Mouse (Mus musculus) skeletal muscle tissue, adult 2 months (tissue): ENCODE results near the gene Coq4.

Experiments used
- DNase-seq: peaks from one replicate; pipeline ENCODE4 v3.0.0-alpha.2; 2012; ENCODE audit warnings: low read depth, low spot score

The Coq4 gene

DNA sequence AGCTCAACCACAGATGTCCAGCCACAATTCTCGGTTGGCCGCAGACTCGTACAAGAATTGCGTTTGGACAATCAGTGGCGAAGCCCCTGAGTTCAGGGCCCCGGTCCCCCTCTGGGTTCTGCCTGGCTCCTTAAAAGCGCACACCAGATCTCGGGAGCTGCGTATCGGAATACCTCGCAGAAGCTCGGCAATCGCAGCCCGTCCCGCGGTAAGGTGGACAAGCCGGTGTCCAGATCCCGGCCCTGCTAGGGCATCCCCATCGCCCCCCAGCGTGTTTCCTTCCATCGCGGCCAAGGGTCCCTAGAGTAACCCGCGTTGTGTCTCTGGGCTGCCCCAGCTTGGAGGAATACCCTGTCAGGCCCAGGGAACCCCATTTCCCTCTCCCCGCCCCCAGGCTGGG, 58.3 kb downstream of the Coq4 start:
- DNase-seq = no peak

DNA sequence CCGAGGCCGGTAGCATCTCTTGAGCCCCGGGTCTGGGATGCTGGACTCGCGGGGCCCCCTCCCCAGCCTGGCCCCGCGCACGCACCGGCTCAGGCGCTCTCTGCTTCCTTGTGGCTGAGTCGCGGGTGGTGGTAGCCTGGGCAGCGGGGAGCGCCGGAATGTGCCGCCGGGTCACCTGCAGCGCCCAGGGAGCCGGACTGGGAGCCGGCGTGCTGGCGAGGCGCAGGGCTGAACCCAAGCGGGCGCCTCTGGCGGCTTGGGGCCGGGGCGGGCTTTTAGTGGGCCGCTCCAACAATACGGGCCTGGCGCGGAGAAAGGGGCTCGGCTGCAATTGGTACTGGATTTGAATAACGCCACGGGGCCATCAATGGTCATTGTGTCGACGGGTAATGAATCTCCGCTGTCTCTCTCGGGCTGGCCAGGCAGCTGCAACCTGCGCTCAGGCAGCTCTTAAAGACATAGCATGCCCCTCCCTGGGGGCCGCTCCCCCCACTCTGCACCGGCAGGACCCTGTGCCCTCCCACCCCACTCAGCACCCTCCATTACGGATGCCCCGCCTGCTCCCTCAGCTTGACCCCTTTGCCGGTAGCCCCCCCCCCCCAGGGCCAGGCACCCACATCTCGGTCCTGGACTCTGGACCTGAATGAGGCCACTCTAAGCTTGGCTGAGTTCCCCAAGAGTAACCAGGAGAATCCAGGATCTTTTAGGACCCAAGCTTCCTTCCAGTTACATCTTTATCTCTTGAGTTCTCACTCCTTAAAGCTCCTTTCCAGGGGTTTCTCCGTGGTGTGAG, 59.0 kb downstream of the Coq4 start:
- DNase-seq = no peak

- DNase-seq = no peak
Observed at GRCm38 (mm10) chr2:29846911-29847310, 59.6 kb downstream of the Coq4 start.
